Mouse (Mus musculus): ENCODE measurements at regions not wholly inside any gene's neighbourhood (a gene's known extent, or its start where the extent isn't known, plus 50 kb on each side); places are given as distances from the start of the nearest gene placed in this dataset.
A peak's percentile ranks its signal among the peaks of the same experiment; 100 is the strongest.

DNA sequence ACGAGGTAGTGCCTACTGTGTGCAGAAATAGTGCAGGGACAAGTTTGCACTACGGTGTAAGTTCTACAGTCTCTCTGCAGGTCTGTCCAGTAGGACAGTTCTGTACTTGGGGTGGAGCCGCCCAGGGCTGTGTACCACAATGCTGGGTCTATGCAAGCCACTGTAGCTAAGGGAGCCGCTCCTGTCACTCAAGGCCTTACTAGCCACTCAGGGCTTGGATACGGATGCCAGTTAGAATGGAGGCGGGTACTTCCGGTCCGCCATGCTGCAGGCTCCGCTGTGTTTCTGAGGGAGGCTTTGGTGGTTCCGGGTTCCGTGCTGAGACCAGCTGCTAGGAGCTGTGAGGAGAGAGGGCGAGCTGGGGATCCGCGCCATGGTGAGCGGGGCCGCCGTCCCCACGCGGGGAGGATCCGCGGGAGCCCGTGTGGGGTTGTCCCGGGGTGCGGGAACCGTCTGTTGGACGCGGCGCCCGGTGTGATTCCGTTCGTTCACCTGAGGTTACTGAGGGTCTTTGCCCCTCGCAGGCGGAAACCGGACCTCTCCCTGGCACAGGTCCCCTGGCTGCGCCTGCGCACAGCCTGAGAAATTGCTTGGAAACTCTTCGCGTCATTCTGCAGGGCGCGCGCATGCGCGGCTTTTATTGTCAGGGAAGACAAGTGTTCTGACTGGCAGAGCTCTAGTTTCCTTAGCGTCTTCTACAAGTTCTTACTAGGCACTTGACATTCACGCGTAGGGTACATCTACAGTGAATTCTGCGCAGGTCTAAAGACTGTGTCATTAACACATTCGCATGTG is 51.0 kb upstream of the Zfp873 start:
- peak; percentile 86 for DNase-seq (ENCODE audit: inconsistent ontology term)
